Mouse (Mus musculus) heart, adult 11 months (tissue): Measurements from ENCODE around the gene Gse1.

Experiments used
- DNase-seq: peaks from one replicate; pipeline ENCODE4 v3.0.0; 2022

The Gse1 gene

GRCm38 (mm10) chr8:120521591-120521965, 293.3 kb downstream of the Gse1 start:
- no peak for DNase-seq

- no peak for DNase-seq
These were observed 295.4 kb downstream of the Gse1 start for GRCm38 (mm10) chr8:120523641-120524040.

GRCm38 (mm10) chr8:120525135-120525534, 296.9 kb downstream of the Gse1 start:
- DNase-seq: no peak

- DNase-seq: peak; percentile 98
These were observed 297.6 kb downstream of the Gse1 start for GRCm38 (mm10) chr8:120525832-120526231.

GRCm38 (mm10) chr8:120526577-120526976, 298.3 kb downstream of the Gse1 start:
- DNase-seq: no peak

GRCm38 (mm10) chr8:120528332-120528731, 300.1 kb downstream of the Gse1 start:
- DNase-seq: no peak

- peak; percentile 88 for DNase-seq
These were observed 301.0 kb downstream of the Gse1 start for GRCm38 (mm10) chr8:120529226-120529625.

GRCm38 (mm10) chr8:120530954-120531656, 302.8 kb downstream of the Gse1 start:
- peak; percentile 89 for DNase-seq

GRCm38 (mm10) chr8:120531775-120532516, 303.7 kb downstream of the Gse1 start:
- DNase-seq: peak; percentile 95

GRCm38 (mm10) chr8:120532517-120533215, 304.4 kb downstream of the Gse1 start:
- DNase-seq: peak; percentile 94

GRCm38 (mm10) chr8:120533380-120533779, 305.1 kb downstream of the Gse1 start:
- no peak for DNase-seq

- DNase-seq: no peak
These were observed 305.8 kb downstream of the Gse1 start for GRCm38 (mm10) chr8:120534080-120534479.

GRCm38 (mm10) chr8:120534504-120535368, 306.5 kb downstream of the Gse1 start:
- DNase-seq: peak; percentile 98

GRCm38 (mm10) chr8:120535452-120536305, 307.4 kb downstream of the Gse1 start:
- peak; percentile 97 for DNase-seq

GRCm38 (mm10) chr8:120536306-120537206, 308.3 kb downstream of the Gse1 start:
- DNase-seq: peak; percentile 96

- DNase-seq: peak; percentile 99
These were observed 309.1 kb downstream of the Gse1 start for GRCm38 (mm10) chr8:120537207-120537817.

- peak; percentile 97 for DNase-seq
These were observed 309.7 kb downstream of the Gse1 start for GRCm38 (mm10) chr8:120537818-120538396.

- DNase-seq: peak; percentile 98
These were observed 310.4 kb downstream of the Gse1 start for GRCm38 (mm10) chr8:120538397-120539240.

GRCm38 (mm10) chr8:120539381-120539774, 311.1 kb downstream of the Gse1 start:
- peak; percentile 97 for DNase-seq
